Mouse (Mus musculus): Measurements from ENCODE around the gene Pigh.

The Pigh gene

DNA sequence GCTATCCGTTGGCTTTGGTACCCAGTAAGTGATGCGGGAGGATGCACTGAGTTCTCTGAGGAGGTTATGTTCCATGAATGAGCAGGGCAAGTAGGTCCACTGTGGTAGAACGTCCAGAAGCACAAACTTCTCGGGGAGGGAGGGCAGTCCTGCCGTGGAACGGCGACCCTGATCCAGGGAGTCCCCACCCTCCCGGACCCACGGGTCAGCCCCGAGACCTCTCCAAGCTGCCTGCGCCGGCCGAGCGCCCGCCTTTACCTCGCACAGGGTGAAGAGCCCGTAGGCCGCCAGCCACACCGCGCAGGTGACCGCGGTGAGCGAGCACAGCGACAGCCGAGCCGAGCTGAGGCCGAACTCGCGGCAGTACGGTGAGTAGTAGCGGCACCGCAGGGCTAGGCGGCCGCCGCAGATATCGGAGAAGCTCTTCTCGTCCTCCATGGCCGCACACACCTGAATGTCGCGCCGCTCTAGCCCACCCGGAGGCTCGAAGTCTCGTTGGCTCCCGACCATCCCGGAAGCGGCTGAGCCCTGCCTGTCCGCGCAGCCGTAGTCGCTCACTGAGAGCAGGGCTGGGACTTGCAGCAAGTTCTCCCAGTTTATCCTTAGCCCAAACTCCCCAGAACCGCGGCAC lies at the start of gene Pigh:
Gene Pigh (minus strand): TSS at position 470 of the 631 bp plus-strand sequence.
- peak; percentile 87 for DNase-seq (ENCODE audit: low spot score)

DNA sequence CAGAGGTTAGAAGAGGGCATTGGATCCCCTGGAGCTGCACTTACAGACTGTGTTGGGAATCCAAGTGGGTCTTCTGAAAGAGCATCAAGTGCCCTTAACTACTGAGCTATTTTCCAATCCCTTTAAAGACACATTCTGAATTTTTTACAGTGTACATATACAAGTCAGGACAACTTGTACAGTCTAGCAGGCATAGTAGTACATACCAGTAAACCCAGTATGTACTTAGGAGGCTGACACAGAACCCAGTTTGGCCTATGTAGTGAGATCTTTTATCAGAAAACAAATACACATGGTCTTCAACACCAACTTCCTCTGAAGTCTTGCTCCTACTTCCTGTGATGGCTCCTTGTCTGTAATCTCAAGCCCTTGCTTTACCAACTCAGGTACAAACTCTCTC lies 49.5 kb upstream of the Pigh start:
- DNase-seq (ENCODE audit: low spot score) = no peak

DNA sequence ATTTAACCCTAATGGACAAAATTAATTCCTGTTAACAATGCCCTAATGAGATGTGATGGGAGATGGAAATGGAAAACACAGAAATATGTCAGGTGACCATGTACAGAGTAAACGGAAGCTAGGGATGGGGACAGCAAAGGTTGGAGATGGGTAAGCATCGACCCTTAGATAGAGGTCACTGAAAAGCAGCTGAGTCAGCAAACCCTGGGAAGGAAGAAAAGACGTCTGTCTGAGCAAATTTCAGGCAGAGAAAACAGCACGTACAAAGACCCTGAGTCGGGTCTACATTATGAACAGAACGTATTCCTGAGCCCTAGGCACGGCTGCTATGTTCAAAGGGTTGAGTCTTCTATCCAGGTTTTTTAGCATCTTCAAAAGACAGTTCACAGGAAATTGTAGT lies 47.5 kb upstream of the Pigh start:
- DNase-seq (ENCODE audit: low spot score) = no peak

DNA sequence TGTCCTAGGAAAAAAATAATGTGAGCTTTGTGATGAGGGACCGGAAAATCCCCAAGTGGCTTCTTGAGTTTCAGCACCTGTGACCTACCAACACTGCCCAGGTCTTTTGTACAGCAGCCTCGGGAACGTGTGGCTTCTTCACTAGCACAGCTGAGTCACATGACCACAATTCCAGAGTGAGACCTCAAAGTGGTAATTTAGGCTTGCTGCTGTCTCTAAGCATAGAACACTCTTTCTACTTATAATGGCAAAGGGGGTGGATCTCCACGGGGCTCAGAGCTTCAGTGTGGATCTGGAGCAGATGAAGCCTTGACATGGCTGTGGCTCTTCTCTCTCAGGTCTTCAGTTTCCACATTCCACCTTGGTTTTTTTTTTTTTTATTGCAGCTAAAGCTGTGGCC lies 45.7 kb upstream of the Pigh start:
- DNase-seq (ENCODE audit: low spot score) = no peak

DNA sequence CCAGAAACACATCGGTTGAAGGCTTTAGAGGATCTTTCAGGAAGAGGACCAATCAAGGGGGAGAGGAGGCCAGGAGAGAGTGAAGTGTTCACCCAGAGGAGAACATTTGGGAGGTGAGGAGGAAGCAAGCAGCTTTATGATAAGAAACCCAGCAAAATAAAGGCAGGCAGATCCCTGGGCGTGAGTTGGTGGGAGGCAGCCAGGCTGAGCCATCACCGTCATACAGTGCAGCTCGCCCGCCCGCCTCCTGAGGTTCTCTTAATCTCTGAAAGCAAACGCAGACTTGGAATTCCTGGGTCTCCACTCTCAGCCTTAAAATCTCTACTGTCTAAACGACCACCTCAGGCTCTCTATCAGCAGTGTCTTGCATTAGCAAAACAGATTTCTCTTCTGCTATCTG lies 45.2 kb upstream of the Pigh start:
- DNase-seq (ENCODE audit: low spot score) = no peak

DNA sequence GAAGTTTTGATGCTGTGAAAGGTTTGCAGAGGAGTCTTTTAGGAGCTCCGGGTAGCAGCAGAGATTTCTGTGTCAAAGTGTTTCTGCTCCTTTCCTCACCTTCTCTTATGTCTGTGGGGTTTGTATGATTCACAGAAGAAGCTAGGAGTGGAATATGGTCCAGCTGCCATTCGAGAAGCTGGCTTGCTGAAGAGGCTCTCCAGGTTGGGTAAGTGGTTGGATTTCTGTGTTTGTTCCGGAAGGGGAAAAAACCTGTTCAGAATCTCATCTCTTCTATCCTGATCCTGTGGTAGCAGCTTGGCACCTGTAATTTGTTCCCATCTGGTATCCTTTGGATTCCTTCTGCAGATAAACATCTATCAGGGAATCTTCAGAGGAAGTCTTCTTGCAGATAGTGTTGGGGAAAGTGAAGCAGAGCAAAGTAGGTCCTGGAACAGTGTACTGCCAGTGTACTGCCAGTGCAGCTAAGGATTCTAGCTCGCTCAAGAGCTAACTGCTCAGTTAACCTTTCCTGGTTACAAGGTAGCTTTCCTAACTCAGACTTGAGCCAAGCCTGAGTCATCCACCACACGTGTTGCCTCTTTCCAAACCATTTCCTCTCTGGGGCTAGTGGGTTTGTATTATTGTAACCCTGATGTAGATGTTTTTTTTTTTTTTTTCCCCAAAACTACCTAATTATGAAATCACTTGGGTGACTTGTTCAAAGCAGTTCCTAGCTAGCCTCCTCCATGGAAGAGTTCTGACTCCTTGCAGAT lies 42.4 kb upstream of the Pigh start:
- DNase-seq (ENCODE audit: low spot score) = no peak

DNA sequence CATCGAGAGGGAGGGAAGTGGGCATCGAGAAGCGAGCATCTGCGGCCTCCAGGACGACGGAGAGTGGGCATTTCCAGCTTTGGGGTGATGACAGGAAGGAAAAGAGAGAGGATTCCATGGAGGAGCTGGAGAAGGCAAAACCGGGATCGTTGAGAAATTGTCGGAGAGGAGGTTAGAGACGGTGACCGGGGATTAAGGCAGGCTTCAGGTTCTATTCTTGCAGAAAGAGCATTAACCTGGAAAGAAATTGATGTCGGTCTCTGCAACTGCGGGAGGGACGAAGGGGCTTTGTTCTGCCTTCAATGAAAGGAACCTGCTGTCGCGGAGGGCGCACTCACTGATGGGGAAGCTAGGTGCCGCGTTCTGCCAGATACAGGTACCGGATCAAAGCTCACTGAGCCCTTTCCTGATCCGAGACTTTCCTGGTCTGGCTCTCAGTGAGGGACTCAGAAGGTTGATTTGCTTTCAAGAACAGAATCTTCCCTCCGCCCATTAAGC lies 41.8 kb upstream of the Pigh start:
- DNase-seq (ENCODE audit: low spot score) = no peak

DNA sequence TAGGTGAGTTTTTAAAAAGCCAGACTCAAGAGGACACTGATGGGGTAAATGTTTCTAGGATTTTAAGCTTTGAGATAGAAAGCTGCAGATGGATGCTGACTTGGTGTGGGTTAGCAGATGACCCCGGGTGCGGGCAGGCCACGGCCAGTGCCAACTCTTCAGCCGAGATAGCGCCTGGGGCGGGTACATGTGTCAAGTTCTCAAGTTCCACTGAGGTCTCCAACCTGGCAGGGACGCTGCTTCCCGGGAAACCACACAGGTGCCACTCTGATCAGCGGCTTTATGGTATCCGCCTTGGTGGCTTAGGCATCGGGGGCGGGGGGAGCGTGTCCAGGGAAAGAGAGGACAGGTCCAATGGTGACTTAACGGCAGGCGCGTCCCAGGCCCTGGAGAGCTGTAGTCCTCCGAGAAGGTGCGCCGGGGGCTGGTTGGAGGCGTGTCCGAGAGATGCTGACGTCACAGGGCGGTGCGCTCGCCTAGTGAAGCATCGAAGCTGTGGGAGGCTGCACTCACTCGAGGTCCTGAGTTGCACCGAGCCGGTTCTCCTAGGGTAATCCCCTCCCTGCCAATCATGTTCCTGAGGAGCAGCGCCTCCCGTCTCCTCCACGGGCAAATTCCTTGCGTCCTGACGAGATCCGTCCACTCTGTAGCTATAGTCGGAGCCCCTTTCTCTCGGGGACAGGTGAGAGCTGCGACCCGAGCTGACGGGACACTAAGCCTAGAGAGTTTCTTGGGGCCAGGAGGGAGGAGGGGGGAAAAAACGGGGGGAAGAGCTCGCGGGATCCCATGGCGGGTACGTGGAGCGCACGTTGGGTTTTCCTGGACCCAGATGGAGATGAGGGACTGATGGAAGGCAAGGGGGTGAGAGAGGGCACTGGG lies 41.1 kb upstream of the Pigh start, which contains the start of gene Arg2:
Gene Arg2 (plus strand): TSS at position 479 of the 879 bp plus-strand sequence.
- peak; percentile 61 for DNase-seq (ENCODE audit: low spot score)

DNA sequence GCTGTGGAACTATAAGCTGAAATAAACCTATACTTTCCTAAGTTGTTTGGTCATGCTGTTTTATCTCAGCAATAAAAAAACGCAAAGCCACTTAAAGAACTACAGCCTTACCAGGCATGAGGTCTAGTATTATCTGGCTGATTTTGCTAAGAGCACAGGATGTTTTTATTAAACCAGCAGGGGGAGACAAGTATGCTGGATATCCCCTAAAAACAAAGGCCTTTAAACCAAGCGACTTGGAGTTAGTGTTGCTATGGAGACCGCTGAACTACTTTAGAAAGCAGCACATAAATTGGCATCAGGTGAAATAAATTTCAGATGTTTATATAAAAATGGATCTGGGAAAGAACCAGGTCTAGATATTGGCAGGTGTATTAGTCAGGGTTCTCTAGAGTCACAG lies 33.4 kb upstream of the Pigh start:
- DNase-seq (ENCODE audit: low spot score) = no peak

DNA sequence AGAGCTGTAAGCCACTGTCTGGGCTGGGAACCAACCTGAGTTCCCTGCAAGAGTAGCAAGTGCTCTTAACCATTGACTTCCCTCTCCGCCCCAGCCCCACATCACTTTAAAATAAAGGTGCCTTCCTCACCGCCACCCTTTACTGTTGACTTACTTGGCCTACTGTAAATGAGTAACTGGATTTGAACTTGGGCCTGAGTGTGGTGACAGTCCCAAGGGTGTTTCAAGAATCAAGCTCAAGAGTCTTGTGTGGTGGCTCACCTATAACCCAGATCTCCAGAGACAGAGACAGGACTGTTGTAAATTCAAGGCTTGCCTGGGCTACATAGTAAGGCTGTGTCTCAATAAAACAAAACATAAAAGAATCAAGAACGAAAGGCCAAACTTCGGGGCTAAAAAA lies 29.5 kb upstream of the Pigh start:
- no peak for DNase-seq (ENCODE audit: low spot score)

DNA sequence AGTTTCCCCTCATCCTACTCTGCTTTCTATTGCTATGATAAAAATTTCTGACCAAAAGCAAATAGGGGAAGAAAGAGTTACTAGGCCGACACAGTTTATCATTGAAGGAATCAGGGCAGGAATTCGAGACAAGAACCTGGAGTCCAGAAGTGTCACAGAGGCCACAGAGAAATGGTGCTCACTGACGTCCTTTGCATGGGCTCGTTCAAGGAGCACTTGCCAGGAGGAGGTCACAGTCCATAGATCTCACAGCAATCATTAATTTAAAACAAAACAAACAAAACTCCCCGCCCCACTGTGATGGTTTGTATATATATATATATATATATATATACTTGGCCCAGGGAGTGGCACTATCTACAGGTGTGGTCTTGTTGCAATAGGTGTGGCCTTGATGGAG lies 15.9 kb upstream of the Pigh start:
- no peak for DNase-seq (ENCODE audit: low spot score)

DNA sequence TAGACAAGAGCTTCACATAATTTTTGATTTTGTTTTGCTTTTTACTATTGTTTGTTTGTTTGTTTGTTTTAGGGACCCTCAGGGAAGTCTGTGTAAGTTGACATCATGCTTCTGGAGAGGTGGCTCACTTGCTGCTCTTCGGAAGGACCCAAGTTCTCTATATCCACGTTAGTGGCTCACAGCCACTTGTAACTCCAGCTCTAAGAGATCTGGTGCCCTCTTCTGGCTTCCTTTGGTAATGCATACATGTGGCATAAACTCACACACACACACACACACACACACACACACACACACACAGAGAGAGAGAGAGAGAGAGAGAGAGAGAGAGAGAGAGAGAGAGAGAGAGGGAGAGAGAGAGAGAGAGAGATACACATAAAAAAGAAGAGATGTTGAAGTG lies 15.1 kb upstream of the Pigh start:
- no peak for DNase-seq (ENCODE audit: low spot score)

DNA sequence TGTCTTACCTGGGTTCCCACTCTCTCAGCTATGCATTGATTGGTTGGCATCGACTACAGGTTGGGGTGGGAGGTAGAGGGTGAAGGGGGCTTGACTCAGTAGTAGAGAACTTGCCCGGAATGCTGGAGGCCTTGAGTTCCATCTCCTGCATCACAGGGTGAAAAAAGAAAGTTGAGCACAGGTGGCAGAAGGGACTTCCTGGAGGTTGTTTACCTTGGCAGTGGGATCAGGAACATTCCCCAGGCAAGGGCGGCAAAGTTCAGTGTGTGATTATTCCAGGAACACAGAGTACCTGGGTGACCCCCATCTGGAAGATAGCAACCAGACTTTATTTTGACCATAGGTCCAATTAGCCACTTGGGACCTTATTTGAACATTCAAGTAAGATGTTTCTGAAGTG lies 14.3 kb upstream of the Pigh start:
- no peak for DNase-seq (ENCODE audit: low spot score)

DNA sequence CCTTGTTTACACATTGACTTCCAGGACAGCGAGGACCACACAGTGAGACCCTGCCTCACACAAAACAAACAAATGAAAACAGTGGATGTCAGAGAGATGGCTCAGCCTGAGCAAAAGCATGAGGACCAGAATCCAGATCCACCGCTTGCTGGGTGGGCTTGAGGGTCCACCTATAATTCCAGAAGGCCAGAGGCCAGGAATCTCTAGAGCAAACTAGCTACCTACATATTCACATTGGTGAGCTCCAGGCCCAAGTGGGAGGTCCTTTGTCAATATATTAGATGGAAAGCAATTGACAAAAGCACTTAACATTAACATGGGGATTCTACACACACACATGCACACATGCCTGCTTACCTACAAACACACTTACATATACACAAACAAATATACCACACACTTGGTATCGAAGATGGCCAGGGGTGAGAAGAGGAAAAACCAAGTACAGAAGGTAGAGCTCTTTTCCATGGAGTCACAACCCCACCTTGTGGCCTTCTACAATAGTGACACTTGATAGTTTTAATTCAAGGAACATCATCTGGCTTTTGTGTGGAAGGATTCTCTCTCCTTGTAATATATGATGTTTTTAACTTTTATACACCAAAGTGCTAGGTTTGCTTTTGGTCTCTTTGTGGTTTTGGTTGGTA lies 7.8 kb upstream of the Pigh start:
- DNase-seq (ENCODE audit: low spot score) = no peak

DNA sequence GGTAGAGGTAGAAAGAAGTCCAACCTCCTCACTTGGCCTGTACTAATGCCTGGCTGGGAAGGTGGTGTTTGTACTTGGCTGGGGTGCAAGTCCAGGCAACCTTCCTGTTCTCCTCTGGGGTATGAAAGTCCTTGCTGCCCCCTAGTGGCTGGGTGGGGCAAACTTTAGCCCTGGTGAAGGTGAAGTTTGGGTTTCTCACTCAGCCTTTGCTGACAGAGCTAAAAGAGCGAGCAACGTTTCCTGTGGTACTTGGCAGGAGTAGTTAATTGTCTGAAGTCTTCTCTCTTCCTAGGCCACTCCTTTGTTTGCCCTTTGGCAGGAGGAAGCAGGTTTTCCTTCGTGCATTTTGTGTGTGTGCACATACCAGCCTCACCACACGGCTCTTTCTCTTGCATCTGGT lies 3.1 kb upstream of the Pigh start:
- DNase-seq (ENCODE audit: low spot score) = peak; percentile 57

DNA sequence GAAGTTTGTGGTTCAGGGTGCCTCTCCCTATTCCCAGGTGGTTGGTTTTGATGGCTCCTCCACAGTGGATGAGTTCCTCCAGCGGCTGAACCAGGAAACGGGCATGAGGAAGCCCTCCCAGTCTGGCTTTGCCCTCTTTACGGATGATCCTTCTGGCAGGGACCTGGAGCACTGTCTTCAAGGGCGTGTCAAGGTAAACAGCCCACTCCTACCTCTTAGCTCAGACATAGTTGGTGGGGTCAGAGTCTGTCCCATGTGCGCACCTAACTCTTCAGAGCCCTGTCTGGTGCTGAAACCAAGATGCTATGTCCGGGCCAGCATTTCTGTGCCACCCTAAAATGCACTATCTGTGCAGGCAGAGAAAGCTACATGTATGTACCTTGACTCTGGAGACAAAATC lies 16.1 kb downstream of the Pigh start:
- DNase-seq (ENCODE audit: low spot score) = no peak

DNA sequence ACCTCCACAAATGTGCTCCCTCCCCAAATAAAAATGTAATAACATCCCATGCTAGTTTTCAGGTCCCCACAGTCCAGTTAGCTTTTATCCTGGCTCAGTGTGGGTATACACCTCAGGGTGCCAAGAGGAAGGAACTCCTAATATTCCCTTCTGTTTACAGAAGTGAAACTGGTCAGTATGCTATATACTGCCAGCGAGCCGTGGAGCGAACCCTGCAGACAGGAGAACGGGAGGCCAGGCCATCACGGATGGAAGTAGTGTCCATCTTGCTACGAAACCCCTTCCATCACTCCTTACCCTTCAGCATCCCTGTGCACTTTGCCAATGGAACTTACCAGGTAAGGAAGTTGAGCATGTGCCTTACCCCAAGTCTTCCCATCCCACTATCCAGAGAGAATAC lies 16.9 kb downstream of the Pigh start:
- no peak for DNase-seq (ENCODE audit: low spot score)

DNA sequence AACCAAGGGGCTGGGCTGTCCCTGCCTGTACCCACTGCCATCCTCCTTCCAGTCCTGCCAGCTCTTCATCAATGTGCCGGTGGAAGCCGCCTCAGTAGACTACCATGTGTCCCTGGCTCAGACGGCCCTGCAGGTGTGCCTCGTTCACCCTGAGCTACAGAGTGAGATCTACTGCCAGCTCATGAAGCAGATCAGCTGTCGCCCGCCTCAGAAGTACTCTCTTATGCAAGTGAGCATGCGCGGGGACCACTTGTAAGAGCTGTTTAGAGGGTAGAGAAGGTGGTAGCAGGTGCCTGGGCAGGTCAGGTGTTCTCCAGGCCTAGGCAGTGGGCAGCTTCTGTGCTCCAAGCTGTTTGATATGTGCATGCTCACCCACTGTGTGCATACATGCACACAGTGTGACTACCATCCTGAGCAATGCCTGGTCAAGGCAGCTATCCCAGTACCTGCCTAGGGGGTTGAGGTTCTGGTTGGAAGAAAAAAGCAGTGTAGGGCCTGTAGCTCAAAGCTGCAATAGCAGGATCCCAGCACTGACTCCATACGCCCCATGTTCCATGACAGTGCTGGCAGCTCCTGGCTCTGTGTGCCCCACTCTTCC lies 18.6 kb downstream of the Pigh start:
- DNase-seq (ENCODE audit: low spot score) = no peak

DNA sequence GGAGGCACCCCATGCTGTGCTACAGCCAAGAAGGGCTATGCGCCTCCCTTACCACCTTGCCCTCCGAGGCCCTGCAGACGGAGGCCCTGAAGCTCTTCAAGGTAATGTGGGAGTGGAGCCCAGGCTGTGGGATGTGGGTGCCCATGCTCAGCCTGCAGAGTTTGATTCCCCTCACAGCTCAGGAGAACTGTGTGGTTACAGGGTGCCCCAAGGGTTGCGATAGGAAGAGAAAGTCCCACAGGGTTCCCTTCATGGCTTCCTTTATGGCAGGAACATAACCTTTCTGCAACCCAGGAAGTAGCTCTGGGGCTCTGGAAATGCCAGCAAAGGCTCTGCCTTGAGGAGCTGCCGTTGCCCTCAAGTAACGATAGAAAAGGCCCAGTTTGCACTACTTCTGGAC lies 19.5 kb downstream of the Pigh start:
- DNase-seq (ENCODE audit: low spot score) = no peak

DNA sequence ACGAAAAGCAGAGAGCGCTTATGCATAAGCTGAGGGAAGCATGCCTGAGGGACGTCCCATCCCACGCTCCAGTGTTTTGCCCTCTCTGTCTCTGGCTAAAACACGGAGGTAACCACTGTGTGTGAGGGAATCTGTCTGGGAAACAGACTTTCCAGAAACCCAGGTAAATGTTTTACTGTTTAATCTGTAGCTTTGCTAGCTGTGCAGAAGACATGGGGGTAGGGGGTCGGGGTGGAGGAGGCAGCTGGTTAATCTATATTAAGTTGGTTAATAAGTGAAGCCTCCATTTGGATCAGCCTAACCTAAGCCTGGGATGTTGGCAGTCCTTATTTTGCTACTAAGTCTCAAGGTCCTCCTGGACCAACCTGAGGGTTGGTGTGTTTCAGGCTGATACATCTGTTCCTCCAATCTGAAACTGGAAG lies 20.3 kb downstream of the Pigh start:
- no peak for DNase-seq (ENCODE audit: low spot score)

DNA sequence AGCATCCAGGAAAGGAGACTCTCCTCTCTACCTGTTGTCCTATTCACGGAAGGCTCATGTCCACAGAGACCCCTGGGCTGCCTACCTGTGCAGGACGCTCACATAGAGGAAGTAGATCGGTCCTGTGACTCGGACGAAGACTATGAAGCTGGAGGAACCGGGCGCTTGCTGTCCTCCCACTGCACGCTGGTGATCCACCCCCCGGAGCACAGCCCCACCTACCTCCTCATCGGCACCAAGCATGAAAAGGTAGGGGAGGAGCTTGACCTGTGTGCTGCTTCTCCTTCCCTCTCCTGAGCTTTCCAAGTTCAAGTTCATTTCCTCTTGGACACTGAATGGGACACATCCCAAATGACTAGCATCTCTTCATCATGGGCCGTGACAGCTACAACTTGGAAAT lies 21.1 kb downstream of the Pigh start:
- no peak for DNase-seq (ENCODE audit: low spot score)

DNA sequence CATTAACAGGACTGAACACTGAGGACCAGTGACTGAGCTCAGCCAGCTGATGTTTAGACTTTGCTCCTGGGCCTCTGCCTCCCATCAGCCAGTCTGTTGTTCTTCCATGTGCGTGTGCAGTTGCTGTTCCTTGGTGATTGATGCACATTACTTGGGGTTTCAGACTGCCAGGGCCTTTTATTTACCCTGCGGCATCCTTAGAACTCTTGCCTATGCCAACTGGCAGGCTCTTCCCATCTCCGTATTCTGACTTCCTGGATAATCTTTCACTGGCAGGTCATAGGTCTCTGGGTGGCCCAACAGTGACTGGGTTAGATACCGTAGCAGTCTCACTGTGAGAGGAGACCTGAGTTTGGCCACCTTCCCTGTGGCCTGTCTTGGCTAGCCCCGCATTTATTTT lies 21.9 kb downstream of the Pigh start:
- no peak for DNase-seq (ENCODE audit: low spot score)
